Mouse (Mus musculus) myocyte (in vitro differentiated cells): ENCODE measurements at regions not wholly inside any gene's neighbourhood (a gene's known extent, or its start where the extent isn't known, plus 50 kb on each side); places are given as distances from the start of the nearest gene placed in this dataset.

ENCODE experiments used
- H3K27me3 ChIP-seq: one replicate; pipeline ENCODE4 v1.6.1; 2011; ENCODE audit not compliant: control insufficient read depth, insufficient read depth, insufficient read length
- H3K36me3 ChIP-seq: one replicate; pipeline ENCODE4 v1.6.1; 2011; ENCODE audit not compliant: control insufficient read depth, insufficient read depth
- H3K4me2 ChIP-seq: one replicate; pipeline ENCODE4 v1.6.1; 2011; ENCODE audit warnings: low read depth, control low read depth
- H3K4me3 ChIP-seq: one replicate; pipeline ENCODE4 v1.5.1; 2011; ENCODE audit warnings: mild to moderate bottlenecking, control low read depth, moderate library complexity
- H3K79me2 ChIP-seq: one replicate; pipeline ENCODE4 v1.6.1; 2011; ENCODE audit not compliant: control insufficient read depth, insufficient read depth
- H3ac ChIP-seq: one replicate; pipeline ENCODE4 v1.6.1; 2011; ENCODE audit not compliant: control insufficient read depth, insufficient read length
- CEBPB ChIP-seq: IDR thresholded peaks from 2 replicates; pipeline ENCODE4 v1.6.1; 2011; ENCODE audit warnings: mild to moderate bottlenecking, moderate library complexity; ENCODE audit not compliant: poor library complexity, insufficient read depth, severe bottlenecking
- E2F4 ChIP-seq: IDR thresholded peaks from one replicate; pipeline ENCODE4 v1.6.1; 2011; ENCODE audit warnings: mild to moderate bottlenecking, control low read depth, moderate library complexity; ENCODE audit not compliant: insufficient read depth
- MAX ChIP-seq: IDR thresholded peaks from one replicate; pipeline ENCODE4 v1.6.1; 2011; ENCODE audit warnings: low read depth, mild to moderate bottlenecking, control low read depth
- MYOD1 ChIP-seq, 3 experiments: IDR thresholded peaks; one replicate each; pipeline ENCODE4 v1.6.1; 2011; ENCODE audit warnings: control low read depth in 2 of 3, low read depth in 2 of 3, mild to moderate bottlenecking in 2 of 3, moderate library complexity in 1 of 3; ENCODE audit not compliant: insufficient read length in 2 of 3, control insufficient read depth in 1 of 3
- MYOG ChIP-seq, 3 experiments: IDR thresholded peaks; one replicate each; pipeline ENCODE4 v1.6.1; 2011; ENCODE audit warnings: control low read depth in 2 of 3, low read depth in 2 of 3, mild to moderate bottlenecking in 2 of 3; ENCODE audit not compliant: insufficient read length in 2 of 3, control insufficient read depth in 1 of 3, insufficient read depth in 1 of 3
- POLR2A ChIP-seq: IDR thresholded peaks from one replicate; pipeline ENCODE4 v1.6.1; 2011; ENCODE audit warnings: low read depth, mild to moderate bottlenecking, control low read depth, moderate library complexity; ENCODE audit not compliant: insufficient read length
- POLR2AphosphoS2 ChIP-seq: IDR thresholded peaks from one replicate; pipeline ENCODE4 v1.6.1; 2011; ENCODE audit warnings: low read depth, control low read depth; ENCODE audit not compliant: insufficient read length
- SRF ChIP-seq: IDR thresholded peaks from one replicate; pipeline ENCODE4 v1.6.1; 2011; ENCODE audit warnings: low read depth; ENCODE audit not compliant: control insufficient read depth, insufficient read length
- TCF12 ChIP-seq: IDR thresholded peaks from one replicate; pipeline ENCODE4 v1.6.1; 2011; ENCODE audit warnings: mild to moderate bottlenecking, control low read depth; ENCODE audit not compliant: poor library complexity, insufficient read depth, severe bottlenecking
- TCF3 ChIP-seq: IDR thresholded peaks from one replicate; pipeline ENCODE4 v1.6.1; 2011; ENCODE audit warnings: low read depth, control low read depth; ENCODE audit not compliant: insufficient read length
- USF1 ChIP-seq: IDR thresholded peaks from one replicate; pipeline ENCODE4 v1.6.1; 2011; ENCODE audit warnings: low read depth, mild to moderate bottlenecking, control low read depth, moderate library complexity

DNA sequence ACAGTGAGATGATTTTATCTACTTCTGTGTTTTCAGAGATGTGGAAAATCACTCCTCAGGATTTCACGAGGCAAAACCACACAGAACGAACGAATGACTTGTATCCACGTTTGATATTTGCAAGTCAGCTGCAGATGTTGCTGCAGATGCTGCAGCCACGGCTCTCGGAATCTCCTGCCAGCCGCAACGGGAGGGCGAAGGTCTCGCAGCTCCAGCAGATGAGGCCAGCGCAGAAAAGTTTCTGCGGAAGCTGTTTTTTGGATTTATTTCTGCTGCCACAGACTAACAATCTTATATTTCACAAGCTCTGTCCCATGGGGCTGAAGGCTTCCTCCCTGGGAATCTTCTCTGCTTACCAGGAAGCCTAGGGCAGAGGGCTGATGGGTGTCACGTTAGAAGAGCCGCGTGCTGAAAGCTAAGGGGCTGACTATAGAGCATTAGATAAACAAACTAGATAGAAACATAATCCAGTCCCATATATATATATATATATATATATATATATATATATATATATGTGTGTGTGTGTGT, 61.5 kb upstream of the Igfbp7 start:
- TF ChIP-seq POLR2A, result no peak
- no peak for TF ChIP-seq TCF3
- no peak for TF ChIP-seq USF1
- no peak for TF ChIP-seq TCF12
- TF ChIP-seq SRF, result no peak
- no peak for TF ChIP-seq E2F4

DNA sequence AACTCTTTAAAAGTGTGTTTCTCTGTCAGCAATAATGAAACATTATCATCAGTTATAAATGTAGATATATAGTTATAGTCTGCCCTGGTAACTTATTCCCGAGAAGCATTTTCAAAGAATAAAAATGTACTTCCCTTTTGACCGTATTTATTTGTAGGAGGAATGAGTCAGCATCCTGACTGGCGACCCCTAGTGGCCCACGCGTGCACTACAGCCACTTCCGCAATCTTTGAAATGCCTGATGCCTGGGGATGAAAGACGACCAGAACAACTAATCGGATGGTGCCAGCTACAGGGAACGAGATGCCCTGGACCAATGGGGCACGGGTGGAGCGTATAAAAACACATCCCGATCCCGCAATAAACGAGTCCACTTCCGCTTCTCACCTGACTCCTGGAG, 60.6 kb upstream of the Igfbp7 start:
- no peak for TF ChIP-seq MAX
- TF ChIP-seq USF1, result no peak
- TF ChIP-seq POLR2AphosphoS2, result no peak
- TF ChIP-seq TCF3, result no peak
- TF ChIP-seq E2F4, result no peak
- no peak for TF ChIP-seq CEBPB
- TF ChIP-seq SRF, result no peak

More for the DNA sequence above, 61.5 kb upstream of the Igfbp7 start:
- Histone ChIP-seq H3ac (no peak overlapping the region), H3K4me2 (no peak overlapping the region), H3K36me3 (no peaks in the 10 kb centered on the region), H3K4me3 (no peak overlapping the region), H3K79me2 (no peaks in the 10 kb centered on the region), H3K27me3 (no peaks in the 10 kb centered on the region)

DNA sequence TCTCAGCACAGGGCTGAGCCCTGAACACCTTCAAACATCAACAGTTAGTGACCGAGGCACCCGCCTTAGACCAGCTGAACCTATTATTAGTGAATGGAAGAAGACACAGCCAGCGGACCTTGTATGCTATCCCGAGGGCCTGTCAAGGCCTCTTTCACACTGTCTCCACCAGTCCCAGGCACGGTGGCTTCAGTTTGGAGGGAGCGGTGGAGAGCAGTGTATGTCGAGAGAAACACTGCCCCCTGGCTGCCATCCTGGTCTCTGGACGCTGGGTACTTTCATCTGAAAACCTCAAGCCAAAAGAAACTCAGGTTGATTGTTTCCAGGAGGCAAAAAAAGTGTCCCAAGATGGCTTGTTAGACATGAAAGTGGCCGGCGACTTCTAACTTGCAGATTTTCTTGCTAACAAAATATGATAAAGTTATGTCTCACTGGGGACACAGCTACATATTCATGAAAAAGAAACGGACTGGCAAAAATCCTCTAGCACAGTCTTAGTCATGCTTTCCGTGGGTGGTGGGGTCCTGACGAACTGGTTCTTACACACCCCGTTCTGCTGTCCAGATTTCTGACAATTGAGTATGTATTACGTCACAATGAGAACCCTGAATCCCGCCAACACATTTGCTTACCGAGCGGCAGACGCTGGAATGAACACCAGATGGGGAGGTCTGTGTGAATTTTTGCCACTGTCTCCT, 57.2 kb upstream of the Igfbp7 start:
- no peak overlapping the region for H3ac ChIP-seq
- H3K79me2 ChIP-seq, result no peaks in the 10 kb centered on the region
- H3K27me3 ChIP-seq, result no peaks in the 10 kb centered on the region
- no peak for TF ChIP-seq POLR2AphosphoS2
- no peak for TF ChIP-seq SRF
- TF ChIP-seq E2F4, result no peak
- TF ChIP-seq USF1, result no peak
- TF ChIP-seq MAX, result no peak
- TF ChIP-seq MYOD1 (IDR thresholded peaks at IDR 0.05; ENCODE audit: control insufficient read depth in 1 of 3, insufficient read length in 2 of 3, low read depth in 2 of 3), result no peak
- TF ChIP-seq TCF12, result no peak
- H3K4me3 ChIP-seq, result no peak overlapping the region
- H3K4me2 ChIP-seq, result no peak overlapping the region
- no peaks in the 10 kb centered on the region for H3K36me3 ChIP-seq

More for the DNA sequence above, 60.6 kb upstream of the Igfbp7 start:
- Histone ChIP-seq H3K36me3 (no peaks in the 10 kb centered on the region), H3K79me2 (no peaks in the 10 kb centered on the region), H3K27me3 (no peaks in the 10 kb centered on the region), H3ac (no peak overlapping the region), H3K4me2 (no peak overlapping the region), H3K4me3 (no peak overlapping the region)

DNA sequence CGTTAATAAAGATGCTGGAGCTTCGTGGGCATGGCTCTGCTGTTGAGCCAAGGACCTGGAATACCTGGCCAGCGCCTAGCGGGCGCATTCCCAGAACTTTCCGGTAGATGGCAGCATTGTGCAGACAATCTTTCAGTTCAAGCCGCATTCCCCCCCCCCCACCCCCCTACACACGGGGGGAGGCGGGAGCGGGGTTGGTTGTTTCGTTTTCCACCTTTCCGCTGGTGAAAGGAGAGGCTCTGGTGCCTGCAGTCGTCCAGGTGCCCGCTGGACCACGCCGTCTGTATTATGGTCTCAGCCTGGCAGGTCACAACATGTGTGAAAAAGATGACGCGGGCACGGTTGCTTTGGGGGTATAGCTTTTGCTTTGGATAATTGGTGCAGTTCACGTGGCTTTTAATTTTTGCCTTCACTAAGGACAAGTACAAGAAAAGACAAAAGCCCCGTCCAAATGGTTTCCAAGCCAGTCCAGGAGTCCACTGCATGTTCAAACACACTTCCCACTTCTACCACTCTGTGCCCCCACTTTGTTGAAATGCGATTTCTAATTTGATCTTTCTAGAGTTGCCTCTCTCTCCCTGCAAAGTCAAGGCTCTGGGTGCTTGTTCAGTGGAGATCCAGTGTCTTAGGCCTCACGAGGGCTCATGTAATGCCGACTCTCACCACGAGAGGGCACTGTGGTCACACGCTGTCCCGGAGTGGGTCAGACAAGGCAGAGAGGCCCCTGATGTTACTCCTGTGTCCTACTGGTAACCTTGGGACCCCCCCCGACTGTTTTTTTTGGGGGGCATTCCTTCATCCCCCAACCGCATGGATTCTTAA, 52.3 kb upstream of the Igfbp7 start:
- no peak for TF ChIP-seq SRF
- no peak for TF ChIP-seq USF1
- TF ChIP-seq CEBPB, result no peak
- TF ChIP-seq MYOD1 (IDR thresholded peaks at IDR 0.05; ENCODE audit: control insufficient read depth in 1 of 3, insufficient read length in 2 of 3, low read depth in 2 of 3), result no peak
- TF ChIP-seq POLR2A, result no peak
- no peak for TF ChIP-seq TCF12
- no peak for TF ChIP-seq E2F4
- TF ChIP-seq POLR2AphosphoS2, result no peak
- no peak for TF ChIP-seq MYOG (IDR thresholded peaks at IDR 0.05; ENCODE audit: control insufficient read depth in 1 of 3, insufficient read depth in 1 of 3, insufficient read length in 2 of 3, low read depth in 2 of 3)
- TF ChIP-seq TCF3, result no peak
- Histone ChIP-seq H3K27me3 (no peaks in the 10 kb centered on the region), H3ac (no peak overlapping the region), H3K79me2 (no peaks in the 10 kb centered on the region), H3K36me3 (no peaks in the 10 kb centered on the region), H3K4me2 (peak overlapping the region; percentile 96), H3K4me3 (peak overlapping the region; percentile 30)
